Mouse (Mus musculus) neural tube, embryonic 12.5 days (tissue): ENCODE results near the gene Slc12a8. TPM values are rescaled to one million over a fixed set of nuclear protein-coding genes. Genes with fewer than 3 reads are reported as not detected.

ENCODE experiments used
- ATAC-seq: fragments of 200-750 bp; cut with Nextera tagmentation; 2 replicates; pipeline ENCODE4 v1.8.0; 2017; ENCODE audit warnings: low read depth, mild to moderate bottlenecking, moderate TSS enrichment, moderate library complexity; ENCODE audit not compliant: low FRiP score
- H3K27ac ChIP-seq: fragments of 300-500 bp; sonication (generic); 2 replicates; pipeline ENCODE4 v1.5.1; 2016
- H3K27me3 ChIP-seq: fragments of 300-500 bp; sonication (generic); replicated peaks from 2 replicates; pipeline ENCODE4 v1.6.1; 2016; ENCODE audit warnings: mild to moderate bottlenecking
- H3K36me3 ChIP-seq: fragments of 300-500 bp; sonication (generic); 2 replicates; pipeline ENCODE4 v1.6.1; 2016; ENCODE audit warnings: mild to moderate bottlenecking
- H3K4me1 ChIP-seq: fragments of 300-500 bp; sonication (generic); 2 replicates; pipeline ENCODE4 v1.6.1; 2016
- H3K4me2 ChIP-seq: fragments of 300-500 bp; sonication (generic); replicated peaks from 2 replicates; pipeline ENCODE4 v1.6.1; 2016; ENCODE audit warnings: mild to moderate bottlenecking
- H3K4me3 ChIP-seq: fragments of 300-500 bp; sonication (generic); 2 replicates; pipeline ENCODE4 v1.5.1; 2016
- H3K9ac ChIP-seq: fragments of 300-500 bp; sonication (generic); 2 replicates; pipeline ENCODE4 v1.6.1; 2016; ENCODE audit warnings: mild to moderate bottlenecking
- H3K9me3 ChIP-seq: fragments of 300-500 bp; sonication (generic); 2 replicates; pipeline ENCODE4 v1.6.1; 2016; ENCODE audit warnings: mild to moderate bottlenecking
- WGBS: fragments of 180-500 bp; shearing (Covaris S2); methylation state at CpG from one replicate; pipeline ENCODE4 v1.1.7; 2016; 5-methylcytosine and 5-hydroxymethylcytosine counted together
- polyA plus RNA-seq: library from polyadenylated mRNA; unstranded; fragments of >200 nt; fragmentation: Nextera tagmentation; extraction: Ambion mirVana; gene quantifications from 2 replicates; pipeline ENCODE4 v1.2.1, GENCODE M21; 2016

The Slc12a8 gene
- polyA plus RNA-seq, 1 experiment from 2014 or later = 0.58 TPM

- 91% methylated on average over 4 of the region's 4 CpGs for WGBS
These were observed 155.5 kb downstream of the Slc12a8 start for GRCm38 (mm10) chr16:33672643-33673042.

GRCm38 (mm10) chr16:33673530-33674109 lies 156.5 kb downstream of the Slc12a8 start:
- no peak overlapping the region for H3K4me3 ChIP-seq
- no peak overlapping the region for H3K4me2 ChIP-seq
- no peak overlapping the region for H3K27ac ChIP-seq
- 0 out of 2 replicates have a peak, but pooled peaks cover 2% of the 10 kb centered on the region for H3K4me1 ChIP-seq
- H3K9me3 ChIP-seq = no peaks in the 10 kb centered on the region
- ATAC-seq = peak; percentile 37; the same call in 1 of the 2 replicates
- 54% methylated on average over 14 of the region's 14 CpGs for whole genome bisulfite sequencing
- H3K9ac ChIP-seq = no peak overlapping the region
- H3K36me3 ChIP-seq = no peaks in the 10 kb centered on the region
- no peaks in the 10 kb centered on the region for H3K27me3 ChIP-seq

More at GRCm38 (mm10) chr16:33672643-33673042, 155.5 kb downstream of the Slc12a8 start:
- no peak overlapping the region for H3K27ac ChIP-seq
- H3K36me3 ChIP-seq = no peaks in the 10 kb centered on the region
- 0 out of 2 replicates have a peak, but pooled peaks cover 2% of the 10 kb centered on the region for H3K4me1 ChIP-seq
- H3K27me3 ChIP-seq = no peaks in the 10 kb centered on the region
- H3K4me3 ChIP-seq = no peak overlapping the region
- no peak for ATAC-seq
- H3K4me2 ChIP-seq = no peak overlapping the region
- H3K9me3 ChIP-seq = no peaks in the 10 kb centered on the region
- no peak overlapping the region for H3K9ac ChIP-seq

GRCm38 (mm10) chr16:33675151-33675847 lies 158.2 kb downstream of the Slc12a8 start:
- Histone ChIP-seq H3K27ac (no peak overlapping the region), H3K4me2 (no peak overlapping the region), H3K9ac (no peak overlapping the region), H3K9me3 (no peaks in the 10 kb centered on the region), H3K4me3 (no peak overlapping the region), H3K4me1 (0 out of 2 replicates have a peak, but pooled peaks cover 2% of the 10 kb centered on the region), H3K27me3 (no peaks in the 10 kb centered on the region), H3K36me3 (no peaks in the 10 kb centered on the region)
- 90% methylated on average over 10 of the region's 10 CpGs for WGBS
- no peak for ATAC-seq

- Histone ChIP-seq H3K9ac (no peak overlapping the region), H3K27me3 (no peaks in the 10 kb centered on the region), H3K36me3 (no peaks in the 10 kb centered on the region), H3K4me3 (no peak overlapping the region), H3K4me2 (no peak overlapping the region), H3K9me3 (no peaks in the 10 kb centered on the region), H3K4me1 (0 out of 2 replicates have a peak, but pooled peaks cover 2% of the 10 kb centered on the region), H3K27ac (no peak overlapping the region)
- no peak for ATAC-seq
- WGBS = 86% methylated on average over 3 of the region's 3 CpGs
These were observed 158.7 kb downstream of the Slc12a8 start for GRCm38 (mm10) chr16:33675848-33676184.

- Histone ChIP-seq H3K9me3 (no peaks in the 10 kb centered on the region), H3K27ac (no peak overlapping the region), H3K4me3 (no peak overlapping the region), H3K27me3 (no peaks in the 10 kb centered on the region), H3K9ac (no peak overlapping the region), H3K36me3 (no peaks in the 10 kb centered on the region), H3K4me2 (no peak overlapping the region), H3K4me1 (0 out of 2 replicates have a peak, but pooled peaks cover 2% of the 10 kb centered on the region)
- ATAC-seq = no peak
- 80% methylated on average over 7 of the region's 7 CpGs for WGBS
These were observed 159.5 kb downstream of the Slc12a8 start for GRCm38 (mm10) chr16:33676347-33677312.

GRCm38 (mm10) chr16:33677313-33677690 lies 160.2 kb downstream of the Slc12a8 start:
- Histone ChIP-seq H3K4me1 (0 out of 2 replicates have a peak, but pooled peaks cover 2% of the 10 kb centered on the region), H3K36me3 (no peaks in the 10 kb centered on the region), H3K9me3 (no peaks in the 10 kb centered on the region), H3K4me2 (no peak overlapping the region), H3K27me3 (no peaks in the 10 kb centered on the region), H3K4me3 (no peak overlapping the region), H3K9ac (no peak overlapping the region), H3K27ac (no peak overlapping the region)
- 95% methylated on average over 7 of the region's 7 CpGs for WGBS
- ATAC-seq = no peak

- Histone ChIP-seq H3K4me1 (0 out of 2 replicates have a peak, but pooled peaks cover 2% of the 10 kb centered on the region), H3K27me3 (no peaks in the 10 kb centered on the region), H3K27ac (no peak overlapping the region), H3K4me3 (no peak overlapping the region), H3K9me3 (no peaks in the 10 kb centered on the region), H3K36me3 (no peaks in the 10 kb centered on the region), H3K4me2 (no peak overlapping the region), H3K9ac (no peak overlapping the region)
- WGBS = 87% methylated on average over 5 of the region's 5 CpGs
- no peak for ATAC-seq
These were observed 160.8 kb downstream of the Slc12a8 start for GRCm38 (mm10) chr16:33677901-33678300.

GRCm38 (mm10) chr16:33680271-33680670 lies 163.1 kb downstream of the Slc12a8 start:
- Histone ChIP-seq H3K9ac (no peak overlapping the region), H3K4me1 (peaks cover 10% of the 10 kb centered on the region), H3K36me3 (no peaks in the 10 kb centered on the region), H3K9me3 (no peaks in the 10 kb centered on the region), H3K27ac (no peak overlapping the region), H3K27me3 (no peaks in the 10 kb centered on the region), H3K4me3 (no peak overlapping the region), H3K4me2 (no peak overlapping the region)
- WGBS = 94% methylated on average over 7 of the region's 7 CpGs
- no peak for ATAC-seq

- Histone ChIP-seq H3K4me1 (peaks cover 15% of the 10 kb centered on the region), H3K27me3 (no peaks in the 10 kb centered on the region), H3K36me3 (no peaks in the 10 kb centered on the region), H3K4me2 (no peak overlapping the region), H3K27ac (no peak overlapping the region), H3K9me3 (no peaks in the 10 kb centered on the region), H3K9ac (no peak overlapping the region), H3K4me3 (no peak overlapping the region)
- WGBS = 67% methylated on average over 10 of the region's 10 CpGs
- no peak for ATAC-seq
These were observed 163.7 kb downstream of the Slc12a8 start for GRCm38 (mm10) chr16:33680816-33681215.

- Histone ChIP-seq H3K9me3 (no peaks in the 10 kb centered on the region), H3K36me3 (no peaks in the 10 kb centered on the region), H3K4me1 (peaks cover 24% of the 10 kb centered on the region), H3K27ac (no peak overlapping the region), H3K4me3 (no peak overlapping the region), H3K27me3 (no peaks in the 10 kb centered on the region), H3K4me2 (no peak overlapping the region), H3K9ac (no peak overlapping the region)
- no peak for ATAC-seq
These were observed 164.5 kb downstream of the Slc12a8 start for GRCm38 (mm10) chr16:33681661-33682060.

GRCm38 (mm10) chr16:33682651-33683050 lies 165.5 kb downstream of the Slc12a8 start:
- Histone ChIP-seq H3K9ac (no peak overlapping the region), H3K4me3 (no peak overlapping the region), H3K4me1 (peaks cover 33% of the 10 kb centered on the region), H3K27ac (no peak overlapping the region), H3K27me3 (no peaks in the 10 kb centered on the region), H3K4me2 (no peak overlapping the region), H3K36me3 (no peaks in the 10 kb centered on the region), H3K9me3 (no peaks in the 10 kb centered on the region)
- ATAC-seq = no peak
- WGBS = 87% methylated on average over 3 of the region's 3 CpGs
